Mouse (Mus musculus) thymus, postnatal 36 days (tissue): Measurements from ENCODE around the gene Itih2.

ENCODE experiments used
- DNase-seq, 2 experiments: peaks; one replicate each; pipeline ENCODE4 v3.0.0; 2022; ENCODE audit warnings: mixed read lengths in 2 of 2

Gene Itih2

DNA sequence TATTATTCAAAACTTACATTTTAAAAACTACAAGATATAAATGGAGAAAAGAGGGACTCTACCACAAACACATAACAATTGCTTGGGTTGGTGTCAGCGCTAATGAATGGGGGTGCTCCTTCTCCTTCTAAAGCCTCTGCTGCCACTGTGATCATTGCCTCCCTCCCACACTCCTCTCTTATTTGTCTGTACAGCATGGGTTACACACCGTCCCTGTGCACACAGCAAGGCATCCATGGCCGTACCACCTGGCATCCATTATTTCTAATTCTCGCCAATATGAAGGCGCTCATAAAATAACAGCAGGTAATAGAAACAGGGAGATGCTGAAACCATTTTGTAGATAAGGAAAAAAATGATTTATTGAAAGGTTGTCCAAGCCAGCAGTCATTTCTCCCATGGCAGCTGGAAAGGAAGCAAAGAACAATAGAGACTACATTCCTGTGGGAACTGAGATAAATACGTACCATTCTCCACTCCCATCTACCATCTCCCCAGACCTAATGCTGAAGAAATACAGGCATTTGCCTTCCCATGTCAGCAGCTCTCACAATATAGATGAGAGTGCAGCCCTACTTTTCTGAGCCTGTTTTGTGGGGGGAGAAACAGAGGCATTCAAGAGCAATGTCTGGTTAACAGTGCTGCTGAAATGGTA is 22.5 kb downstream of the Itih2 start:
- DNase-seq: no peak

GRCm38 (mm10) chr2:10101180-10101579 is 30.0 kb downstream of the Itih2 start:
- DNase-seq: peak; percentile 33 to 37

- no peak for DNase-seq
Measured at GRCm38 (mm10) chr2:10100471-10100870, 30.7 kb downstream of the Itih2 start.

- DNase-seq: peak in 1 of 2 experiments; percentile 35
Measured at GRCm38 (mm10) chr2:10098598-10099215, 32.5 kb downstream of the Itih2 start.

DNA sequence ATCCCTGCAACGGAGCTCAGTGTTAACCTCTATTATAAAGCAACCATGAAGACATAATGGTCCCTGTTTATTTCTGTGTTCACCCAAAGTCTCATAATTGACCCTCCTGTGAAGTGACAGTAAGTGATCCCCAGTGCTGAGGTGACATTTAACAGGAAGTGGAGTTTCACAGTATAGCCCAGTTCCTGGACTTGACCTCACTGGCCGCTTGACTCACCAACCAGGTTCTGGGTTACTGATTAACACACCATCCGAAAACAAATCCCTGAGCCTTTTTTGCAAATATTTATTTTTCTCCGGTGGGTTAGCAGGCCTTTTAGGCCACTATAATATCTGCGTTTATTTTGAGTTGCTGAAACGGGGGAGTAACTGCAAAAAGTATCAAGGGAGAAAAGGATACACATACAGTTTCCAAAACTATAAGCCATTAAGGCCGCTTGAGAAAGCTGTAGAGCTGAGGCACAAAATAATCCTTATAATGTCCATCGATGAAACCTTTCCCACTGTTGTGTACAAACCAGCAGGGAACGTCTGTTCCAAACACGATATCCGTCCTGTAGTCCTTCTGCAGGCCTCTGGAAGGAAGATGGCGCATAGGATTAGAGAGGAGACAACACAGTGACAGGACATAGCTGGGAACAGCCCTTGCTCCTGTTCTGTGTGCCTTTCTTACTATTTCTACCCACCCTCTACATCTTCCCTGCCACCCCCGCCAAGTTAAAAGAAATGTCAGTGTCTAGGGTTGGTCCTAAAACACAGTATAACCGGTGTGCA is 36.7 kb downstream of the Itih2 start:
- no peak for DNase-seq

- no peak for DNase-seq
Measured at GRCm38 (mm10) chr2:10087256-10087850, 43.8 kb downstream of the Itih2 start.

- no peak for DNase-seq
Measured at GRCm38 (mm10) chr2:10082737-10083136, 48.5 kb downstream of the Itih2 start.

DNA sequence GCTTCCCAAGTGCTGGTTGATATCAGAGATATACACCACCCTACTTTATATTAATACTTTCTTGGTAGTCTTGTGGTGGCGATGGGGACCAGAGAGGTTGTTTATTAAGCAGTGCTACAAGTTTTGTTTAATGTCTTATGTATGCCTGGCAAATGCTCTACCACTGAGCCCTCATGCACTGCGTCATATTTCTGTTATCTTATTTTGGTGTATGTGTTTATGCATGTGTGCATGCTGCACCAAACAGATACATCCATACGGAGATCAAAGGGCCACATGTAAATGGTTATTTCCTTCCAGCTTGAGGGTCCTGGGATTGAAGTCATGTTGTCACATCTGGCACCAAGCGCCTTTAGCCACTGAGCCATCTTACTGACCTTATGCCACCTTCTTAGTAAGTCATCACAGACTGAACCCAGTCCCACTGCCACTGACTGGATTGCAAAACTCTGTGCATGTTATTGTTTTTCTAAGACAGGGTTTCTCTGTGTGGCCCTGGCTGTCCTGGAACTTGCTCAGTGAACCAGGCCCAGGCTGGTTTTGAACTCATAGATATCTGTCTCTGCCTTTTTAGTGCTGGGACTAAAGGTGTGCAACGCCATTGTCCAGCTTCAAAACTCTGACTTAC is 49.6 kb downstream of the Itih2 start:
- no peak for DNase-seq

DNA sequence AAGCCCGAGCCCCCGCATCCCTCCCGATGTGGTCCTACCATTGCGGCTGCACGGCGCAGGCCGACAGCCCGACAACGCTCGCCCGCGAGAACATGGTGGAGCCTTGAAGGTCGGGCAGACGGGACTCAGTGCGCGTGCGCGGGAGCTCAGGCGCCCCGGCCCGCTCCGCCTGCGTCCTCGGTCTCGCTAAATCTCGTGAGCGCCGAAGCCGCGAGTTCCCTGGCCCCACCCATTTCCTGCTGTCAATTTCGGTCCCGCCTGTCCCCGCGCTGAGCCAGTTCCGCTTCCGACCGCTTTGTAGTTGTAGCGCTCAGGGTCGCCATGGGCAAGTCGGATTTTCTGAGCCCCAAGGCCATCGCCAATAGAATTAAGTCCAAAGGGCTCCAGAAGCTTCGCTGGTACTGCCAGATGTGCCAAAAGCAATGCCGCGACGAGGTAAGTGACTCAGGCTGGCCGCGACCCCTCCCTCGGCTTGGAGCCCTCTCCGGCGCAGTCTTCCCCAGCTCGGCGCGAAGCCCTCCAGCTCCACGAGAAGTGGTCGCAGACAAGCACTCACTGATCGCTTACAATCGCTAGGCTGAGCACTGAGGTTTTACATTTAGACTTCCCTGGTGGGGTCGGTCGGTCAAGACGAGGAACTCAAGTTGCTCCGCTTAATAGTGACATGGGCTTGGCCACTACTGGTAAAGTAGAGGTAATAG is 50.7 kb downstream of the Itih2 start, which contains the start of the genes Atp5c1 and Kin:
TSS of gene Atp5c1 (minus strand) at position 201 of the 701 bp plus-strand sequence.
TSS of gene Kin (plus strand) at position 284 of the 701 bp plus-strand sequence.
- peak; percentile 96 to 97 for DNase-seq

DNA sequence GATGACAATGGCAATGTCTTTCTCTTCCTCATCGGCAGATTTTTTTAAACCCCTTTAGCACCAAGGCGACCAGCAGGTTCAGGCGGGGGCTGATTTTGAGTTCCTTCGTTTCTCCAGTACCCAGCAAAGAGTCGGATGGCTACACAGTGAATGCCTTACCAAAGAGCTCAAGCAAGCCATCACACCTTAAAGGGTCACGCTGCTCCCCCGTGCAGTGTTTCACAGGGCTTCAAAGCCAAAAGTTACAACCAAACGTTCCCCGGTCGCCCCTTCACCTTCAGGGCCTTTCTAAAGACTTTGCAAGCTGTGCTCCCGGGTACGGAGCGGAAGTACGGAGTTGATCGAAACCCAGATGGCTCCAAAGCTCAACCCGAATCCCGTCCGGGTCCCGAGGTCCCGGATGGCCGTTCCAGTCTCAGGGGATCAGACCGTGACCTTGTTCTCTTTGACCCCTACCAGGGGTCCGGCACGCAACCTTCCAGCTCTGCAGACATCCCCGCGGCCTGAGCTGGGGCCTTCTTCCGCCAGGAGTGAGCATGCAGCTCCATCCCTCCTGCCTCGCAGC is 51.4 kb downstream of the Itih2 start:
- no peak for DNase-seq

DNA sequence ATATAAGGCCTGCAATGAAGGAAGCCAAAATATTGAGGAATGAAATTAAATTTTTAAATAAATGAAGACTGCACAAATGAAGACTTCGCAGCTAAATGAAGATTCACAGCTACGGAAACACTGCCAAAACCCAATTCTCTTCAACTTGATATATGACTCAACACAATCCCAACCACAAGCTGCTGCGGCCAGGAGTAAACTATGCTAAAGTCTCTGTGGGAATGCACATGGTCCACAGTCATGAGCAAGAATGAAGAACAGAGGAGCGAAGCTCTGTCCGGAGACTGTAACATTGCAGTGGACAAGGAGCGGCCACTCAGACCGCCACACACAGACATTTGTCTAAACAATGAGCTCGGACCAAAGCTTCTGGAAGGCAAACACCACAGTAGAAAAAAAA is 54.5 kb downstream of the Itih2 start:
- DNase-seq: no peak

DNA sequence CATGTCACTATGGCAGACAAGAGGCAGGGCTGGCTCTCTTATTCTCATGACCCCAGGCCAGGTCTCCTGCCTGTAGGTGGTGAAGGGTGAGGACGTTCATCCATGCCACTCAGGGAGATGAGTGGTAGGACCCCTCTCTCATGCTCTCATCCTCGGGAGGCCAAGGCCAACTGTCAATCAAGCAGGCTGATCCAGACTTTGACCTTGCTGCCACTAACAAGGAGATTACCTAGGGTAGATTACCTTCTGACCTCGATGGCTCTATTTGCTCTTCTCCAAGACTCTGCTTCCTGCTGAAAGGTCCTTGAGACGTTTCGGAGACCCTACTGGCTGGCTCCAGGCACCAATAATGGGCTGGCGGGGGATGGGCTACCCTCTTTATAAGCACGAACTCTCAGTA is 56.7 kb downstream of the Itih2 start:
- DNase-seq: no peak

GRCm38 (mm10) chr2:10071751-10072150 is 59.4 kb downstream of the Itih2 start:
- no peak for DNase-seq

DNA sequence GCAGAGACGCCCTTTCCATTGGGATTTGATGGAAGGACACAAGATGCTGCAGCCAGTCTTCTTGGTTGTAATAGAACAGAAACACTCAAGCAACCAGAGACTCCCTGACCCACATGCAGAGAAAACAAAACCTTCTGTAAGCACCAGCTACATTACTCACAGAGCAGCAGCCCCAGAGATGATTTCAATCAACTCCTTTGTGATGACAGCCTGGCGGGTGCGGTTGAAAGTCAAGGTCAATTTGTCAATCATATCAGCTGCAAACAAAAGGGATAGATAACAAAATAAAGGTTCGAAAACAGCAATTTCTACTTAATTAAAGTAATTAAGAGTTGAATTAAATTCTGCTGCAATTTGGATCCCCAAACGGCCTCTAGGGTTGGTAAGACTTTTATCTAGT is 72.4 kb downstream of the Itih2 start:
- DNase-seq: no peak

DNA sequence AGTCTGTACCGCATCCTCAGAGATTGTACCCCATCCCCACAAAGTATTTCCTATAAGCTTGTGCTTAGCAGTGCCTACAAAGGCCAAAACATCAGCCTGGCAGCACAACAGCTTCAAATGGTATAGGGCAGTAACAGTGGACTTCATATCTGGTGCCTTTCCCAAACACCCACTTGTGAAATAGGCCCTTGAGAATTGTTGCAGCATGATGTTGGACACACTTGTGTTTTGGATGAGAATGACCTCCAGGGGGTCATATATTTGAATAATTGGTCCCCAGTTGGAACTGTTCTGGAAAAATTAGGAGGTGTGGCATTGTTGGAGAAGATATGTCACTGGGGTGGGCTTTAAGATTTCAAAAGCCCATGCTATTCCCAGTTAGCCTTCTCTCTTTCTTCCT is 79.2 kb downstream of the Itih2 start:
- no peak for DNase-seq

- no peak for DNase-seq
Measured at GRCm38 (mm10) chr2:10050878-10051277, 80.3 kb downstream of the Itih2 start.

GRCm38 (mm10) chr2:10049456-10049855 is 81.7 kb downstream of the Itih2 start:
- no peak for DNase-seq

GRCm38 (mm10) chr2:10048461-10048860 is 82.7 kb downstream of the Itih2 start, which contains the start of gene Taf3:
TSS of gene Taf3 (minus strand) at chr2:10048596.
- DNase-seq: peak; percentile 93 to 95

DNA sequence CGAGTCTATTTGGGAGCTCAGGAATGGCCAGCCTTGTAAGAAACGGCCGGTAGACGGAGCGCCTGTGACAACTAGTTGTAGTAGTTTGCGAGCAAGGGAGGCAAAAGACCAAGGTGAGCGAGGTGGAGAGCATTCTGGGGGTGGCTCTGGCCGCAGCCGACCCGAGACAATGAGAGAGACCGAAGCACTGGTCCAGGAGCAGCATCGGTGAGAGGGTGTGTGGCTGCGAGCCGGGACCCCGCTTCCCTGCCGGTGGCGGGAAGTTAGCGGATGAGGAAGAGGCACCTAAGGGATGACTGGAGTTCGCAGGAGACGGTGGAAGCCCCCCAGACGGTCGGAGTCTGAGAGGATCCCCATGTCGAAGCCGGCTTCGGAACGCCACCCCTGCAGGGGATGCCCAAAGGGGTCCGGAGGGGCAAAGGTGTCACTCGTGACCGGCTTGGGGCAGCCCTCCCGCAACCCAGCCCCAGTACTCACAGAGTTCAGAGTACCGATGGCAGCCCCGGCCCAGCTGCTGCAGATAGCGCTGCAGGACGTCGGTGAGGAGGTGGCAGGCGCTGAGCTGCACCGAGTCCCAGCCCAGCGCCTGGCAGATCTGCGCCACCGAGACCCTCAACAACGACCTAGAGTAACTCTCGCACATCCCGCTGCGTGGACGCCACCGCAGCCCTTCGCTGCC is 83.3 kb downstream of the Itih2 start:
- DNase-seq: no peak
